Mouse (Mus musculus) urinary bladder, postnatal 25 days (tissue): ENCODE measurements around the gene Apc2.
"Not testable (repeated sequence)": the region's sequence is repeated elsewhere in the genome, so short reads cannot be mapped to it uniquely, and the experiment has no call there.

Source experiments
- DNase-seq: peaks from one replicate; pipeline ENCODE4 v3.0.0; 2022; ENCODE audit warnings: low spot score

Apc2 gene

GRCm38 (mm10) chr10:80295618-80296425, at the start of gene Apc2:
Gene Apc2, plus strand, starts transcription at chr10:80295977.
- peak; percentile 69 for DNase-seq

GRCm38 (mm10) chr10:80247849-80248248, 47.9 kb upstream of the Apc2 start:
- no peak for DNase-seq

GRCm38 (mm10) chr10:80248437-80248836, 47.3 kb upstream of the Apc2 start:
- DNase-seq = not testable (repeated sequence)

DNA sequence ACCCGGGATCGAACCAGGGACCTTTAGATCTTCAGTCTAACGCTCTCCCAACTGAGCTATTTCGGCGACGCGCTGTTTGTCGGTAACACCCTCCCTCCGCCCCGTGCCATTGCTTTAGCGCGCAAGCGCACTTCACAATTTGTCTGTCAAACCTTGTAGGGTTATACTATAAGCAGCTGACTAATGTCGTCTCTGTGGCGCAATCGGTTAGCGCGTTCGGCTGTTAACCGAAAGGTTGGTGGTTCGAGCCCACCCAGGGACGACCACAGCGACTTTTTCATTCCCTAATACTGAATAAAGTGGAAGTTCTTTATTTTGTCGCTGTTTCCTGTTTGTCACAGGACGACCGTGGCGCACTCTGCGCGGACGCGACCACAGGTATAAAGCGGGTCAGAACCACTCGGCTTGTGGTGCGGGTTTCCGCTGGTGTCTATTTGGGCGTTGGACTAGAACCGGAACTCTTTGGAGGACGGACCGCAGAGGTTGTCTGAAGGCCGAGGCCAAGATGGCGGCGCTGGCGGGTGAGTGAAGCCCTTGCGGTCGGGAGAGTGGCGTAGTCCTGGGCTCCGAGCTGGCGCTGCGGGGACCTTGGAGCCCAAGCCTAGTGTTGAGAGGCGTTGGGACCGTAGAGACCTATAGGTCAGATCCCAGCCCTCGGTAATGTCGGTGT, 46.7 kb upstream of the Apc2 start, which contains the start of gene Ndufs7:
TSS of gene Ndufs7 (plus strand) at position 151 of the 670 bp plus-strand sequence.
- DNase-seq = peak; percentile 91

DNA sequence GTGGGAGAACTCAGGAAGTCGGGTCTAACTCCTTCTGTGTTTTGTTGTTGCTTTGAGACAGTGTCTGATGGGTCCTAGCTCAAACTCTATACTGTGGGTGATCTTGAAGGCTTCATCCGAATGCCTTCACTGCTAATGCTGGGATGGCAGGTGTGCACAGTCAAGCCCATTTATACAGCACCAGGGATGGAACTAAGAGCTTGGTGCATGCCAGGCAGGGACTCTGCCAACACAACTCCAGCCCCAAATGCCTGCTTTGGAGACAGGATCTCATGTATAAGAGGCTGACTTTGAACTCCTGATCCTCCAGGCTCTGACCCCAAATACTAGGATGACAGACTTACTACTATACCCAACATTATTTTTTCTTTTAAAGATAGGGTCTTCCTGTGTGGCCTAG, 45.7 kb upstream of the Apc2 start:
- no peak for DNase-seq

DNA sequence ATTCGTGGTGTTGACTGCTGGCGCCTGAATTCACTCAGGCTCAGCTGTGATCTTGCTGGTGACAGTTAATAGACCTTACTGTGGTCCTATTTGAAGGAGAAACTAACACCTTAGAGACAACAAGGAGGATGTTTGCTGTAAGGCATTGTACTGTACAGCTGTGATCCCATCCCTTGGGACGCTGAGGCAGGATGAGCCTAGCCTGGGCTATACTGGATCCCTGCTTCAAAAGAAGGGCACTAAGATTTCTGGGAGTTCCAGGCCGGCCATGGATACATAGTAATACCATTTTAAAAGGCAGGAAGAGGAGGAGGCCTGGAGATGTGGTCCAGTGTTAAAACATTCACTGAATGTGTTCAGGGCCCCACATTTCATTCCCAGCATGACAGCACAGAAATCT, 45.2 kb upstream of the Apc2 start:
- no peak for DNase-seq

DNA sequence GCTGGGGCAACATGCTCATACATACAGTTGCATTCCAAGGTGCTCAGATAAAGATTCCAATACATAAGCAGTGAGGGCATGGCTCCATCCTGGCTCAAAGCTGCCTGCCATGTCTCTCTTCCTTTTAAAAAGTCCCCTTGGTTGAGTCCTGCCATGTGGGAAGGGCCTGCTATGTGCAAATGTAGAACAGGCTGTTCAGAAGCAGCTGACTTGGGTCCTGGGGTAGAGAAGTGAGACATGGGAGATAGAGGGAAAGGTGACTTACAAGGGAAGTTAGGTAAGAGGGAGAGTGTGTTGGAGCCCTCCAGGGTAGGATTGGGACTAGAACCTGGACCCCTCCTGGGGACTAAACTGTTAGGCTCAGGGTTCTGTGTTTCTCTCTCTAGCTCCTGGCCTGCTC, 43.8 kb upstream of the Apc2 start:
- DNase-seq = no peak

DNA sequence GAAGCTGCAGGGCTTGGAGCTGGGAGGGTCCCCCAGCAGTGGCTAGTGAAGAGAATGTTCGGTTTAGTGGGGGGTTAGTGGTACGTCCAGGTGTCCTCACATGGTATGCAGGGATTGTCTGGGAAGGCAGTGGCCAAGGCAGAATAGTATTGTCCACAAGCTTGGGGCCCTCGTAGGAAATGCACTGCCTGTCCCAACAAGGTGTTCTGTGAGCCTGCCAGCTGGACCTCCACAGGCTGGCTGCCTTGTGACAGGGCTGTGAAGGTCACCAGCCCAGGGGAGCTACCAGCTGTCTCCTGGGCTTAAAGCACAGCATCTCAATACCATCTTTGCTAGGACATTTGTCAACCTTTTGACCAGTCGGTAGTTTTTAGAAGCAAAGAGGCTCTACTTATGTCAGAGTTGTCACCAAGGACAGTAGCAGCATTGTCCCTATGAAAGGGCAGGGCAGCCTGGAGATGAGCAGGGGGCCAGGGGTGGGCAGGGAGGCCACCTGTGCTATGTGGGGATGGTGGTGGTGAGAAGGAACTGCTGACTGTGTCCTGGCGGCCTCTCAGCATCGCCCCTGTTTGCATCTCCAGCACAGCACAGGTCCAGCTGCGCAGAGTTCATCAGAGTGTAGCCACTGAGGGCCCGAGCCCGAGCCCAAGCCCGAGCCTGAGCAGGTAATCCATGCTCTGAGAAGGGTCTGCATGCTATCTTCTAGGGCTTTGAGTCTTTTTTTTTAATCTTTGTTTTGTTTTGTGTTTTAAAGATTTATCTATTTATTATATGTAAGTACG, 43.1 kb upstream of the Apc2 start:
- no peak for DNase-seq

DNA sequence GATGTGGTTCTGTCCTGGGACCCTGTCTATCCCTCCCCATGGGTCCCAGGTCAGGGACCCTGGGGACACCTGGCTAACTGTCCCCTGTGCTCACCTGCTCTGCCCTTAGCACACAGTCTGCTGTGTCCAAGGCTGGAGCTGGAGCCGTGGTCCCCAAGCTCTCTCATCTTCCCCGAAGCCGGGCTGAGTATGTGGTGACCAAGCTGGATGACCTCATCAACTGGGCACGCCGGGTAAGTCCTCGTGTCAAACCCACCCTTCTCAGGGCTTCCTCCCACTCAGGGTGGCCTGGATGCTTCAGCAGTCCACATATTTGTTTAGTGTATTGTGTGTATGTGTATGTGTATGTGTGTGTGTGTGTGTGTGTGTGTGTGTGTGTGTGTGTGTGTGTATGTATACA, 42.2 kb upstream of the Apc2 start:
- no peak for DNase-seq

DNA sequence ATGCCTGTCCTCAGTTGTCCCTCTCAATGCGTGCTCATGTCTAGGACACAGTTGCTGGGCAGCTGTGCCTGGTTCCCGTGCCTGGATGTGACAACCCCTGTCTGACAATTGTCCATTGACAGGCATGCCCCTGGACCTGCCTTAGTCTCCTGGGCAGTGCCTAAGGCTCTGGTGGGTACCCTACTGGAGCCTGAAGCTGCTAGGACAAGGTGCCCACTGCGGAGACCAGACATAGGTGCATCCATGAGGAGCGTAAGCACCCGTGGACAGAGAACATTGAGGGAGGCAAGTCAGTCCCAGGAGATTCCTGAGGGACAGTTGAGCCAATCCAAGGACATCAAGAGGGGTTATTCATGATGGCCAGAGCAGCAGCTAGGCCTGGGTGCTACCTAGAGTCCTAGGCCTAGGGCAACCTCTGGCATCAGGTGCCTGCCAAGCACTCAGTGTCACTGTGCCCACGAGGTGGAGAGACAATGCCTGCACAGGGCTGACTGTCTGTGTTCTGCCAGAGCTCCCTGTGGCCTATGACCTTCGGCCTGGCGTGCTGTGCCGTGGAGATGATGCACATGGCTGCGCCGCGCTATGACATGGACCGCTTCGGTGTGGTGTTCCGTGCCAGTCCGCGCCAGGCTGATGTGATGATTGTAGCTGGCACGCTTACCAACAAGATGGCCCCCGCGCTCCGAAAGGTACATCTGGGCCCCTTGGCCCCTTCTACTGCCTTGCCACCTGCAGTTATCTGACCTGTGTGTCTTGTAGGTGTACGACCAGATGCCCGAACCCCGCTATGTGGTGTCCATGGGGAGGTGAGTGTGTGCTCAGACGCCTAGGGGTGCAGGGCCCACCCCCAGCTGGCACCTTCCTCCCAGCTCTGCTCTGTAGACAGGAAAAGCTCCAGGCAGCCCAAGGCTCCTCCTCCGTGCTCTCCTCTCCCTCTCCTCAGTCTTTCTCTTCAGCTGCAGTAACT, 41.2 kb upstream of the Apc2 start:
- DNase-seq = no peak

DNA sequence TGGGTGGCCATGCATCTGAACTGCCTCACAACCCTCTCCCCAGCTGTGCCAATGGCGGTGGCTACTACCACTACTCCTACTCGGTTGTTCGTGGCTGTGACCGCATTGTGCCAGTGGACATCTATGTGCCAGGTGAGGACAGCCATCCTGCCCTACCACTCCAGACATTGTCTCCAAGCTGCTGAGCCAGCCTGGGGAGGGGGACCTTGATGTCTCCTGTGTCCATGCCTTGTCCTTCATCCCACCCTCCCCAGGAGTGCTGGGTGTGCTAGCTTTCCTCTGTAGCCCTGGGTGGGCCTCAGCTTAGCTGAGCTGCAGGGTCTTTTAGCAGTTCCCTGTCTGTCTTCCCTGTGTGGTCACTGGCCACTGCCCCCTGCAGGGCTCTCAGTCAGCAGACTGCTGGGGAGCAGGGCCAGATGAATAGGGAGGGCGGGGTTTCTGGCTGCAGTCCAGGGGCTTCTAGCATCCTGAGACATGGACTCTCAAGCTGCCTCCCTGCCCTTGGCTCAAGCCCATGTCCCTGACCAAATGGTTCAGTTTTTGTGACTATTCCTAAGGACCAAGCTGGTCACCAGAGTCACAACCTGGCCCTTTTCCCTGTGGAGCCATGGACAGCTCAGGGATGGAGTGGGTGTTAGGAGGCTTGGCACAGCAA, 39.8 kb upstream of the Apc2 start:
- no peak for DNase-seq

DNA sequence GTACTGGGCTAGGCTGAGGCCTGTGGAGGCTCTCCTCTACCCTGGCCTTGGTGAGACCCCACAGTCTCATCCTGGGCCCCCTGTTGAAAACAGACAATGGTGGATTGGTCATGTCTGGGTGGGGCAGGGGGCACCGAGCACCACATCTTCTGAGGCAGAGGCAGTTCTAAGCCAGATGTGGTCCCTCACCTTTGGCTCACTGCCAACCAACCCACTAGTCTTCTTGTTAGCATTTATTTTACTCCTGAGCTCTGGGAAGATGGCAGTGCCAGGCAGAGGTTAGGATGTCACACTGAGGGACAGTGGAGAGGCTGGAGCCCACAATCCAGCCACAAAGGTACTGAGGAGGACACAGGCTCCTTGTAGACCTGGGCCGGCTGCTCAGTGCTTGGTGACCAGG, 37.8 kb upstream of the Apc2 start:
- DNase-seq = no peak

DNA sequence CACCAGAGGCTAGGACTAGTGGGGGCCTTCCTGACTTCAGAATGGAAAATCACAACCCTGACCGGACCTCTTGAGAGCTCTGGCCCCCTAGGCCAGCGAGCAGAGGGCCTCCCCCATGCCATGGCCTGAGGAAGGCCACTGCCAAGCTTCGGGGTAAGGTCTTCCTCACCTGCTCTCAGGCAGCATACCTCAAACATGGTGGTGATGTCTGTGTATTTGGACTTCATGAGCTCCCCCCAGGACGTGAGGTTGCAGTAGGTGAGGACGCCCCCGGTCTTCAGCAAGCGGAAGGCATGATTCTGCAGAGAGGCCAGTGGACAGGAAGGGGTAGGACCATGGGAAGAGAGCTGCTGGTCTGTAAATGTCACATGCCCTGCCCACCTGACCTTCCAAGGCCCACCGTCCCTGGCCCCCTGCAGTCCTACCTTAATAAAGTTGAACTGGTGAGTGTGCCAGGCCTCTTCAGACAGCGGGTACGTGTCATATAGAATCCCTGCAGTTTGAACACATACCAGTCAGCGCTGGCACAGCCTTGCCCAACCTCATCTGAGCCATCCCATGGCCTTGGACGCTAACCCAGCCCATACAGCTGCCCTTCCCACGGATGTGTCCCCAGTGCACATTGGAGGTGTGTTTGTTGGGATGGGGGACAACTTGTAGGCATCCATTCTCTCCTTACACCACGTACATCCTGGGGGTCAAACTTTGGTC, 36.9 kb upstream of the Apc2 start:
- no peak for DNase-seq

DNA sequence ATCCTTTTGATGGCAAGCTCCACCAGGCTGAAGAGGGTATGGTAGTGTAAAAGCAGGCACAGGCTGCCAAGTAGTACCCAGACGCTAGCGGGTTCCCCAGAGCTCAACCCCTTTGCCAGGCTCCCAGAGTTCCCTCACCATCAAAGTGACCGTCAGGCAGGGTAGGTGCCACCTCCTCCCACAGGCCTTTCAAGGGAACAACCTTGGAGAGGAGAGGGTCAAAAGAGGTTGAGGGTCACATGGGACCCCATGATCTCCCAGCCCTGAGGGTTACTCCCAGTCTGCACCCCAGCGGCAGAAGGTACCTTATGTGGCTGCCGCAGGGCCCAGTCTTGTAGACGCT, 36.3 kb upstream of the Apc2 start:
- no peak for DNase-seq

- DNase-seq = peak; percentile 26
Observed at GRCm38 (mm10) chr10:80259861-80260641, 35.7 kb upstream of the Apc2 start.

- peak; percentile 98 for DNase-seq
Observed at GRCm38 (mm10) chr10:80260642-80261584, 34.9 kb upstream of the Apc2 start, which contains the start of the genes Gamt and Dazap1. Gene Gamt, minus strand, starts transcription at chr10:80261012. Gene Dazap1, plus strand, starts transcription at chr10:80261486.

- DNase-seq = peak; percentile 98
Observed at GRCm38 (mm10) chr10:80261585-80261968, 34.2 kb upstream of the Apc2 start.

- no peak for DNase-seq
Observed at GRCm38 (mm10) chr10:80262169-80262568, 33.6 kb upstream of the Apc2 start.
